Mouse (Mus musculus): ENCODE measurements around the gene Sohlh2. TPM values are rescaled to one million over a fixed set of nuclear protein-coding genes. Genes with fewer than 3 reads are reported as not detected.

Gene Sohlh2
- total and polyA plus RNA-seq, 3 experiments = not detected

DNA sequence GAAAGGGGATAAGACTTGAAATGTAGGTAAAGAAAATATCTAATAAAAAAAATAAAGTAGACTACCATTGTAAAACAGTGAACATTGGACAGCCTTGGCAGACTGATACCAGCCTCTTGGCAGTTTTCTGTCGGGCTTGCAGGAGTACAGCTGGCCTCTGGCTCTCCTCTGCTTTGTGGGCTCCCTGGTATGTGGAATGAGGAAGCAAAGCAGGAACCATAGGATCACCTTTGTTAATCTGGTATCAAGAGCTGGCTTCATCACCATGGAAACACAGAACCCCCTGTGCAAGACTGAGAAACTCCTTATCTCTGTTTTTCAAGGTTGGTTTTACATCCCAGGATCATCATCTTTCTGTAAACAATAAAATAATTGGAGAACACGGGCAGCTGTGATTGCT is 30.4 kb downstream of the Sohlh2 start:
- Histone ChIP-seq H3K4me1 (ENCODE audit: insufficient read depth, low read depth, low read length) (no peaks in the 10 kb centered on the region), H3K9me3 (replicated peaks) (peaks cover 40% of the 10 kb centered on the region), H3K4me3 (ENCODE audit: low read depth, low read length) (no peak overlapping the region), H3K27me3 (ENCODE audit: insufficient read depth, low read length) (no peaks in the 10 kb centered on the region; the same call in 1 of the 2 replicates), H3K36me3 (replicated peaks) (no peaks in the 10 kb centered on the region)
- ATAC-seq (ENCODE audit: extremely low read depth, insufficient number of reproducible peaks, low FRiP score, poor library complexity, severe bottlenecking) (no peak), DNase-seq (ENCODE audit: low spot score) (no peak)
- no peak for TF ChIP-seq POLR2AphosphoS5 (IDR thresholded peaks at IDR 0.05; ENCODE audit: insufficient replicate concordance, low read depth, low read length)
- no peak for TF ChIP-seq GATA1 (IDR thresholded peaks at IDR 0.05; ENCODE audit: borderline replicate concordance, low read length)

DNA sequence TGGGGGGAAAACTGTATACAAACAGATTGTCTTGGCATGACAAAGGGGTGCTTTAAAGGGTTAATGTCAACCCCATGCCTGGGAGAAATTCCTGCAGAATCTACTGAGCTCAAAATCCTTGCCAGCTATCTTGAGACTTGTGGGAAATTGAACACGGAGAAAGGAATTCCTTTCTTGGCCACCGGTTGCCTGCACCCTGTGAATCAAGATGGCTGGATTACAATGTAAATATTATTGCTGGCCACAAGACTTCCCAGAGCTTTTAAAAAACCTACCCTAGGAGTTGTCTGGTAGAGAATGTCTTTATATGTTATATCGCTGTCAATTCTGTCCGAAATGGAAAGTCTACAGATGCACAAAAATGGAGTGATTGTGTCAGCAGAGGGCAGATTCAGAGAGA is 32.0 kb downstream of the Sohlh2 start:
- Histone ChIP-seq H3K27me3 (ENCODE audit: insufficient read depth, low read length) (no peaks in the 10 kb centered on the region; the same call in 1 of the 2 replicates), H3K4me3 (ENCODE audit: low read depth, low read length) (no peak overlapping the region), H3K36me3 (replicated peaks) (no peaks in the 10 kb centered on the region), H3K4me1 (ENCODE audit: insufficient read depth, low read depth, low read length) (no peaks in the 10 kb centered on the region), H3K9me3 (replicated peaks) (peaks cover 30% of the 10 kb centered on the region)
- DNase-seq (ENCODE audit: low spot score) (no peak), ATAC-seq (ENCODE audit: extremely low read depth, insufficient number of reproducible peaks, low FRiP score, poor library complexity, severe bottlenecking) (no peak)
- TF ChIP-seq POLR2AphosphoS5 (IDR thresholded peaks at IDR 0.05; ENCODE audit: insufficient replicate concordance, low read depth, low read length) (no peak), GATA2 (IDR thresholded peaks at IDR 0.05; ENCODE audit: borderline replicate concordance, low read depth, low read length) (no peak), CTCF (IDR thresholded peaks at IDR 0.05; ENCODE audit: low read depth, low read length) (no peak), GATA1 (IDR thresholded peaks at IDR 0.05; ENCODE audit: borderline replicate concordance, low read length) (no peak), TAL1 (conservative IDR thresholded peaks at IDR 0.05; ENCODE audit: low read depth, low read length) (no peak)

- H3K27me3 ChIP-seq (ENCODE audit: insufficient read depth, low read length) = no peaks in the 10 kb centered on the region
- ATAC-seq (ENCODE audit: extremely low read depth, insufficient number of reproducible peaks, low FRiP score, poor library complexity, severe bottlenecking) (no peak), DNase-seq (ENCODE audit: low spot score) (no peak)
- no peaks in the 10 kb centered on the region for H3K36me3 ChIP-seq (replicated peaks)
- peaks cover 24% of the 10 kb centered on the region for H3K9me3 ChIP-seq (replicated peaks)
- H3K4me3 ChIP-seq (ENCODE audit: low read depth, low read length) = no peak overlapping the region
- no peak for TF ChIP-seq GATA2 (IDR thresholded peaks at IDR 0.05; ENCODE audit: borderline replicate concordance, low read depth, low read length)
- TF ChIP-seq GATA1 (IDR thresholded peaks at IDR 0.05; ENCODE audit: borderline replicate concordance, low read length) = no peak
- no peak for TF ChIP-seq POLR2AphosphoS5 (IDR thresholded peaks at IDR 0.05; ENCODE audit: insufficient replicate concordance, low read depth, low read length)
- no peak for TF ChIP-seq TAL1 (conservative IDR thresholded peaks at IDR 0.05; ENCODE audit: low read depth, low read length)
- TF ChIP-seq CTCF (IDR thresholded peaks at IDR 0.05; ENCODE audit: low read depth, low read length) = no peak
- no peaks in the 10 kb centered on the region for H3K4me1 ChIP-seq (ENCODE audit: insufficient read depth, low read depth, low read length)
Measured at GRCm38 (mm10) chr3:55214413-55214812, 32.6 kb downstream of the Sohlh2 start.

DNA sequence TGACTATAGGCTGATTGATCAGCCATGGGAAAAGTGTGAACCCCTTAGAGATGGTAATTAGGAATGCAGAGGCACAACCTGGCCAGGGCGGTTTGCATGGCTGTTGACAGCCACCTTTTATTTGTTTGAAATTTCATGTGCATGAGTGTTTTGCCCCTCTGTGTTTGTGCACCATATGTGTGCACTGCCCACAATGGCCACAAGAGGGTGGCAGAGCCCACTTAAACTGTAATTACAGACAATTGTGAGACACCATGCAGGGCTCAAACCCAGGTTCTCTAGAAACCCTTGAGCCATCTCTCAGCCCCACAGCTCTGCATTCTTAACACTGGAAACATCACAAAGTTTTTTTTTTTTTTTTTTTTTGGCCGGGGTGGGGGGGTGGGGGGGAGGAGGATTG is 40.7 kb downstream of the Sohlh2 start:
- H3K4me3 ChIP-seq (ENCODE audit: low read depth, low read length) = no peak overlapping the region
- H3K4me1 ChIP-seq (ENCODE audit: insufficient read depth, low read depth, low read length) = no peaks in the 10 kb centered on the region
- ATAC-seq (ENCODE audit: extremely low read depth, insufficient number of reproducible peaks, low FRiP score, poor library complexity, severe bottlenecking) (no peak), DNase-seq (ENCODE audit: low spot score) (no peak)
- no peaks in the 10 kb centered on the region for H3K36me3 ChIP-seq (replicated peaks)
- peaks cover 35% of the 10 kb centered on the region for H3K9me3 ChIP-seq (replicated peaks)
- TF ChIP-seq CTCF (IDR thresholded peaks at IDR 0.05; ENCODE audit: low read depth, low read length) = 0 out of 2 replicates have a peak, but pooled peaks have one; percentile 7
- no peak for TF ChIP-seq POLR2AphosphoS5 (IDR thresholded peaks at IDR 0.05; ENCODE audit: insufficient replicate concordance, low read depth, low read length)
- no peaks in the 10 kb centered on the region for H3K27me3 ChIP-seq (ENCODE audit: insufficient read depth, low read length)

DNA sequence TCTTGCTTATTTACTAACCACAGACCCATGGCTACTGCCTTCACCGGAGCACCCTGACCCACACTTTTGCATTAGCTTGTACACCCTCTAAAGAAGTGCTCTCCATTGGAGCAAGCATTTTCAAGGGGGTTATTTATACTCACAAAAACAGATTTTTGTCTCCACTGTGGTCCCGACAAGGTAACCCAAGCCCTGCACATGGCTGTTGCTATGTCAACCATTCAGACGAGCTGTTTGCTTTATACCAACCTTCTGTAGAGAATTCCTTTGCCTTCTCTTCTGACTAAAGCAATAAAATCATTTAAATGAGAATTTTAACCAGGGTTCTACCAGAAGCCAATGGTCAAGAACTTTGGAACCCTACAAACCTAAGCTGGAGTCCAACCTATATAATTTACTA is 42.0 kb downstream of the Sohlh2 start:
- ATAC-seq (ENCODE audit: extremely low read depth, insufficient number of reproducible peaks, low FRiP score, poor library complexity, severe bottlenecking) (no peak), DNase-seq (ENCODE audit: low spot score) (no peak)
- Histone ChIP-seq H3K9me3 (replicated peaks) (peaks cover 35% of the 10 kb centered on the region), H3K4me1 (ENCODE audit: insufficient read depth, low read depth, low read length) (no peaks in the 10 kb centered on the region), H3K4me3 (ENCODE audit: low read depth, low read length) (no peak overlapping the region), H3K27me3 (ENCODE audit: insufficient read depth, low read length) (no peaks in the 10 kb centered on the region), H3K36me3 (replicated peaks) (no peaks in the 10 kb centered on the region)
- TF ChIP-seq CTCF (IDR thresholded peaks at IDR 0.05; ENCODE audit: low read depth, low read length) (no peak), POLR2AphosphoS5 (IDR thresholded peaks at IDR 0.05; ENCODE audit: insufficient replicate concordance, low read depth, low read length) (no peak), GATA1 (IDR thresholded peaks at IDR 0.05; ENCODE audit: borderline replicate concordance, low read length) (no peak), TAL1 (conservative IDR thresholded peaks at IDR 0.05; ENCODE audit: low read depth, low read length) (no peak), GATA2 (IDR thresholded peaks at IDR 0.05; ENCODE audit: borderline replicate concordance, low read depth, low read length) (no peak)

DNA sequence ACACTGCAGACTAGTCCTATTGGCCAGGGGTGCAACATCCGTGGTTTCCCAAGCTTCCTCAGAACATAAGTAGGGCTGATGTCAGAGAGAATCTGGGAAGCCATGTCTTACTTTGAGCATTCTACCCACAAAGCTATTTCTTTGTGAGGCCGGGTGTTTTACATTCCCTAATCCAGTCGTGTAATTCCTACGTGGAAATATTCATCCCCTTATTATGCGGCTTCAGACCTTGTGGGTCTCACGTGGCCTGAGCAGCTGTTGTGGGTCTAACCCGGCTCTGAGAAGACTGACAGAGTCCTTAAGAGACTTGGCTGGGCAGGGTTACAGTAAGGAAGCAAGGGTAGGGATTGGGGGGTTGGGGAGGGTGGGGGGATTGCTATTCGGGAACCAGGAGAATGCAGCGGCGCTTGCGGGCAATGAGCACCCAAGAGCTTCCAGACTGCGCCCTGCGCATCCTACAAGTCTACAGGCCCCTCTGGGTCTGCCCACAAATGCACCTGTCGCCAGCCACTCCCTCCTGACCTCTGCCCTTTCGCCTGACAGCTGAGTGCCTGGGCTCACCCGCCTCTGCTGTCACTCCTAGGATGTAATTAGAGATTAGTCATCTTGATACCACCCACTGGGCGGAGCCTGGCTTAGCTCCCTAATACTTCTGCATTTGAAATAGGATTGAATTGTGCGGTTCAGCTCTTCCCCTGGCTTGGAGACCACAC is 44.8 kb downstream of the Sohlh2 start:
- no peaks in the 10 kb centered on the region for H3K4me1 ChIP-seq (ENCODE audit: insufficient read depth, low read depth, low read length)
- TF ChIP-seq TAL1 (conservative IDR thresholded peaks at IDR 0.05; ENCODE audit: low read depth, low read length) (no peak), CTCF (IDR thresholded peaks at IDR 0.05; ENCODE audit: low read depth, low read length) (no peak), GATA1 (IDR thresholded peaks at IDR 0.05; ENCODE audit: borderline replicate concordance, low read length) (no peak), POLR2AphosphoS5 (IDR thresholded peaks at IDR 0.05; ENCODE audit: insufficient replicate concordance, low read depth, low read length) (no peak), GATA2 (IDR thresholded peaks at IDR 0.05; ENCODE audit: borderline replicate concordance, low read depth, low read length) (no peak)
- no peaks in the 10 kb centered on the region for H3K36me3 ChIP-seq (replicated peaks)
- H3K27me3 ChIP-seq (ENCODE audit: insufficient read depth, low read length) = no peaks in the 10 kb centered on the region
- peaks cover 38% of the 10 kb centered on the region for H3K9me3 ChIP-seq (replicated peaks)
- ATAC-seq (ENCODE audit: extremely low read depth, insufficient number of reproducible peaks, low FRiP score, poor library complexity, severe bottlenecking) (no peak), DNase-seq (ENCODE audit: low spot score) (no peak)
- no peak overlapping the region for H3K4me3 ChIP-seq (ENCODE audit: low read depth, low read length)

Measured in G1E (cell line).